Mouse (Mus musculus): ENCODE results near the gene Cask. TPM values are rescaled to one million over a fixed set of nuclear protein-coding genes. Genes with fewer than 3 reads are reported as not detected.

Cask gene
- total and polyA plus RNA-seq, 3 experiments, result 9.4 to 13.3 TPM; not detected in 1

- H3K36me3 ChIP-seq (ENCODE audit: control insufficient read depth in 1 of 2, insufficient read depth in 2 of 2, low read length in 2 of 2), result peaks cover 0 to 20% of the 10 kb centered on the region in 2 experiments; a peak in 2 of 4 replicates
- H3K9me3 ChIP-seq (replicated peaks; ENCODE audit: insufficient read depth, low read length), result no peaks in the 10 kb centered on the region
- DNase-seq (ENCODE audit: low read depth, low spot score), result no peak
- TF ChIP-seq CTCF (IDR thresholded peaks at IDR 0.05 in 2 of 3, conservative IDR thresholded peaks at IDR 0.05 in 1 of 3; ENCODE audit: control insufficient read depth in 1 of 3, insufficient read depth in 1 of 3, low read depth in 2 of 3, low read length in 3 of 3, poor library complexity in 1 of 3, severe bottlenecking in 1 of 3), result no peak
- no peak for TF ChIP-seq KAT2A (conservative IDR thresholded peaks at IDR 0.05; ENCODE audit: low read depth, low read length)
- no peak for TF ChIP-seq SMC3 (IDR thresholded peaks at IDR 0.05; ENCODE audit: low read depth, low read length)
- TF ChIP-seq UBTF (IDR thresholded peaks at IDR 0.05; ENCODE audit: borderline replicate concordance, insufficient read depth, low read depth, low read length), result no peak
- no peak for TF ChIP-seq ELF1 (IDR thresholded peaks at IDR 0.05; ENCODE audit: low read depth, low read length)
- no peak for TF ChIP-seq EP300 (IDR thresholded peaks at IDR 0.05; ENCODE audit: low read depth in 1 of 2, low read length in 2 of 2)
- TF ChIP-seq MXI1 (IDR thresholded peaks at IDR 0.05; ENCODE audit: low read depth, low read length), result no peak
- no peak for TF ChIP-seq HCFC1 (IDR thresholded peaks at IDR 0.05; ENCODE audit: low read depth, low read length)
- no peak for TF ChIP-seq TAL1 (IDR thresholded peaks at IDR 0.05; ENCODE audit: low read length)
- no peak for TF ChIP-seq CHD1 (IDR thresholded peaks at IDR 0.05; ENCODE audit: low read depth, low read length)
- no peak for TF ChIP-seq BHLHE40 (IDR thresholded peaks at IDR 0.05; ENCODE audit: borderline replicate concordance, low read depth, low read length)
- no peak for TF ChIP-seq GATA1 (IDR thresholded peaks at IDR 0.05; ENCODE audit: low read depth, low read length)
- no peak for TF ChIP-seq CHD2 (IDR thresholded peaks at IDR 0.05; ENCODE audit: low read length)
- TF ChIP-seq MAX (IDR thresholded peaks at IDR 0.05; ENCODE audit: low read length), result no peak
- no peak for TF ChIP-seq POLR2AphosphoS2 (IDR thresholded peaks at IDR 0.05; ENCODE audit: low read length)
- TF ChIP-seq POLR2AphosphoS5 (IDR thresholded peaks at IDR 0.05; ENCODE audit: borderline replicate concordance, low read depth, low read length), result no peak
- no peak for TF ChIP-seq NELFE (IDR thresholded peaks at IDR 0.05; ENCODE audit: low read depth, low read length)
- TF ChIP-seq NRF1 (IDR thresholded peaks at IDR 0.05; ENCODE audit: insufficient read depth, low read depth, low read length, poor library complexity, severe bottlenecking), result no peak
- no peak overlapping the region for H3K9ac ChIP-seq (ENCODE audit: control insufficient read depth, low read depth, low read length, poor library complexity, severe bottlenecking)
- no peak overlapping the region for H3K4me3 ChIP-seq (ENCODE audit: control insufficient read depth in 1 of 2, insufficient read depth in 1 of 2, low read depth in 2 of 2, low read length in 2 of 2)
- no peak overlapping the region for H3K27ac ChIP-seq (ENCODE audit: control insufficient read depth, low read depth, low read length)
- no peaks in the 10 kb centered on the region; the same call in 1 of the 2 replicates for H3K79me2 ChIP-seq (ENCODE audit: control insufficient read depth, insufficient read depth, low read length, poor library complexity)
- peaks cover 16 to 21% of the 10 kb centered on the region in 2 experiments for H3K4me1 ChIP-seq (ENCODE audit: control insufficient read depth in 1 of 2, insufficient read depth in 2 of 2, low read length in 2 of 2)
- no peaks in the 10 kb centered on the region for H3K27me3 ChIP-seq (ENCODE audit: control insufficient read depth in 1 of 2, insufficient read depth in 2 of 2, low read length in 2 of 2)
Measured at GRCm38 (mm10) chrX:13467121-13467571, 384.0 kb downstream of the Cask start.

Other genes with a start within 250 kb of the Cask start
- gene Gpr34, start 219.3 kb downstream of the Cask start, total RNA-seq (2012; rRNA removed), result 0.04 and 0.10 TPM in 2 replicates
- gene Gpr34, start 219.3 kb downstream of the Cask start, polyA plus RNA-seq (2012; ENCODE audit: insufficient read depth in 1 of 2, insufficient read length in 2 of 2, low read depth in 1 of 2, low replicate concordance in 2 of 2, missing spikeins in 1 of 2), result not detected
- gene Gpr82, start 190.0 kb downstream of the Cask start, total RNA-seq (2012; rRNA removed), result 0.12 and 0.13 TPM in 2 replicates
- gene Gpr82, start 190.0 kb downstream of the Cask start, polyA plus RNA-seq (2012; ENCODE audit: insufficient read depth in 1 of 2, insufficient read length in 2 of 2, low read depth in 1 of 2, low replicate concordance in 2 of 2, missing spikeins in 1 of 2), result under 1 TPM in 1 of 2 experiments, not detected in 1; 0.06 TPM